Mouse (Mus musculus) lung, adult 2 months (tissue): ENCODE measurements around the gene Plxna4.

Source experiments
- CTCF ChIP-seq: fragments of 200-500 bp; IDR thresholded peaks from 2 replicates; pipeline ENCODE4 v1.5.1; 2011; ENCODE audit warnings: mild to moderate bottlenecking, low read length, control low read depth; ENCODE audit not compliant: insufficient read depth
- POLR2A ChIP-seq: fragments of 200-500 bp; IDR thresholded peaks from 2 replicates; pipeline ENCODE4 v1.6.1; 2011; ENCODE audit warnings: low read depth, mild to moderate bottlenecking, control low read depth, low read length, borderline replicate concordance; ENCODE audit errors: extremely low read depth

DNA sequence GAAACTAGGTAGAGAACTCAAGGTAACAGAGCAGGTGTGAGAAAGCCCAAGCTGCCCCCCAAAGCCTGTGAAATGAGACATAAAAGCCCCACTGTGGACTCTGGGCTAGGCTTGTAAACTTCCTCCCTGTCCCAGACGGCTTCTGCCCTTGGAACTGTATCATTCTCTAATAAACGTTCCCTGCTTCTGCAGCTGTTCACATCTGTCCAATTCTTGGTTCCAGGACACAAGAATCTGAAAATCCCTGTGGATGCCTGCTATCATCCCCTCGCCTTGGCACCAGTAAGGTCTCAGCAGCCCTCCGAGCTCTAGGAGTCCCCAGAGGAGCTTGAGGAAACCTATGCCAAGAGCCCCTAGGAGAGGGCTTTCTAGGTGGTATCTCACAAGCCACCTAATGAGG is 383.7 kb downstream of the Plxna4 start:
- TF ChIP-seq CTCF (no peak), POLR2A (no peak)
